Mouse (Mus musculus) layer of hippocampus, postnatal 10 days (tissue): ENCODE measurements around the gene Wnt7a. TPM values are rescaled to one million over a fixed set of nuclear protein-coding genes. Genes with fewer than 3 reads are reported as not detected.

Source experiments
- DNase-seq, 2 experiments: peaks; one replicate each; pipeline ENCODE4 v3.0.0; 2021; ENCODE audit warnings: low spot score in 2 of 2
- total RNA-seq, 2 experiments: library from RNA; stranded (reverse); gene quantifications; 2 replicates each; pipeline ENCODE4 v1.2.3; 2021

Gene Wnt7a
- total RNA-seq, 2 experiments from 2014 or later = 23.5 to 39.2 TPM

DNA sequence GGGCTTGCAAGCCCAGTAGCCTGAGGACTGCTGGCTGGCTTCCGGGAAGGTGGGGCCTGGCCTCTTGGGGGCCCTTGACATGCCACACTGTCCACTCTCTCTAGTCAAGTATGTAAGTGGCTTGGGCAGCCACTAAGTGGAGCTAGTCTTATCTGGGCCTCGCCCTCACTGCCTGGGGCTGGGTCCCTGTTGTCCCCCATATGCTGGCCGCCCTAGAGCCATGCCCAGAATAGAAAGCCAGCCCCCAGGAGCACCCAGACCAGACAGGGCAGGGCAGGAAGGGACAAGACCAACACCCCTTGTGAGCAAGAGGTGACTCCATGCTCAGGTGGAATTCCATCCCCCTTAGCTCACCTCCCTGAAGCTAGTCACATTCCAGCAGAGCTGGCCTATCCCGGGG is 22.0 kb downstream of the Wnt7a start:
- DNase-seq = no peak

DNA sequence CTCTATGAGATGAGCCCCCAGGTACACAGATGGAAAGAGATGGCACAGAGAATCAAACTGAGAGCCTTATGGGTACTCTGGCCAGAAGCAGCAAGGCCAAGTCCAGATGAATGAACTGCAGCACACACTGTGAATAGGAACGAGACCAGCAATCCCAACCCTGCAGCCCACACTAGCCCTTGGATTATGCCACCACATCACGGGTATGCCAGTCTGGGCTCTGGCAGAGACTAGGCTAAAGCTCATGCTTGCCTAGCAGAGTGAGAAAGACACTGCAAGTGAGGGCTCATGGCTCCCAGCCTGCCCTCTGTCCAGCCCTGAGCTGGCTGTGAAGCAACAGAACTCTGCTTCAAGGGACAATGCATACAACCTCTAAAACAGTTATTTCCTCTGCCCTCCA is 26.7 kb downstream of the Wnt7a start:
- DNase-seq = peak in 1 of 2 experiments; percentile 41

- peak in 1 of 2 experiments; percentile 45 for DNase-seq
Measured at GRCm38 (mm10) chr6:91383871-91384270, 27.3 kb downstream of the Wnt7a start.

GRCm38 (mm10) chr6:91383303-91383702 is 27.9 kb downstream of the Wnt7a start:
- no peak for DNase-seq

GRCm38 (mm10) chr6:91379871-91380270 is 31.3 kb downstream of the Wnt7a start:
- DNase-seq = no peak

- peak in 1 of 2 experiments; percentile 43 for DNase-seq
Measured at GRCm38 (mm10) chr6:91379266-91379665, 31.9 kb downstream of the Wnt7a start.

- DNase-seq = no peak
Measured at GRCm38 (mm10) chr6:91372977-91373376, 38.2 kb downstream of the Wnt7a start.

- DNase-seq = no peak
Measured at GRCm38 (mm10) chr6:91372586-91372971, 38.6 kb downstream of the Wnt7a start.

DNA sequence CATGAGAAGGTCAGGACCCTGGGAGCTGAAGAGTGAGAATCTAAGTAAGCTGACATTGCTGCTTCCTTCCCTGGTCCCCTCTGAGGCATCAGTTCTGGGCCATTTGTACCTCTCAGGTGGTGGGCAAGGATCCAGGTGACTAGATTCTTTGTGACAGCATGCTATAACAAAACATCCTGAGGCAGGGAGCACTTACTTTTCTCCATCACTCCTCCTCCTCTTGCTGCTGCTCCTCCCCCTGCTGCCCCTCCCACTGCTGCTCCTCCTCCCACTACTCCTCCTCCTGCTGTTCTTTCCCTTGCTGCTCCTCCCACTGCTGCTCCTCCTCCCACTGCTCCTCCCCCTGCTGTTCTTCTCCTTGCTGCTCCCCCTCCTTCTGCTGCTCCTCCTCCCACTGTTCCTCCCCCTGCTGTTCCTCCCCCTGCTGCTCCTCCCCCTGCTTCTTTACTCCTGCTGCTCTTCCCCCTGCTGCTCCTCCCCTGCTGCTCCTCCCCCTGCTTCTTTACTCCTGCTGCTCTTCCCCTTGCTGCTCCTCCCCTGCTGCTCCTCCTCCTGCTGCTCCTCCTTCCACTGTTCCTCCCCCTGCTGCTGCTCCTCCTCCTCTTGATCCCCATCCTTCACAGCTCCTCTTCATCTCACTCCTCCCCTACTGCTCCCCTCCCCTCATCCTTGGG is 39.1 kb downstream of the Wnt7a start:
- DNase-seq = no peak

DNA sequence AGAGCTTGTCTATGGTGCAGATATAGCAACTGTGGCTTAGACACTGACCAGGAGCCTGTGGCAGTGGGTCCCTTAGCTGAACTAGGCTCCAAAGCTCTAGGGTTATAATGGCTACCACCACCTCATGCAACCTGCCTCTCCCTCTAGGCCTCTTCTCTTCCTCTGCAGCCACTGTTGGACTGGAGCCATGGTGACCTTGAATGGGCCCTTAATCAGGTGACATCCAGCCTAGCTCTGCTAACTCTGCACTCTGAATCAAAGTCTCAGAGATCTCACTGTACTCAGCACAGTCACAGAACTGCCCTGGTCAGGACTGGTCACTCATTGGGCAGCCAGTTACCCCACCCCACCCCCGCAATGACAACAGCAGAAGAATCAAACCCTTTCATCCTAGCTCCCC is 44.4 kb downstream of the Wnt7a start:
- no peak for DNase-seq

DNA sequence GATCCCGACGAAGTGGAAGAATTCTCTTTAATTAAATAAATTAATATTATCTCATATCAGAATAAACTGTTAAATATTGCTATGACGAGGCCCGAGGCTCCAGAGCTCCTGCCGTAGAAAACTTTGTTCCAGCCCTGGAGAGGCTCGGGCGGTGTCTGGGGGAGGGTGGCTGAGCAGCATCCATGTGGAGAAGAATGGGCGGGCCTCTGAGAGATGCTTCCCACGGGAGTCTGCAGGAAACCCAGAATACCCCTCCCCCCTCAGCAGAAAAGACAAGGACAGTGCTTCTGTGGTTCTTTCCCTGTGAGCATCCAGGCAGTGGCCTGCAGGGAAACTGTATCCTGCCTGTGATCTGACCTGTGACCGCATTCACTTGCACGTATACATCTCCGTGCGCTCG is 45.7 kb downstream of the Wnt7a start:
- DNase-seq = no peak

DNA sequence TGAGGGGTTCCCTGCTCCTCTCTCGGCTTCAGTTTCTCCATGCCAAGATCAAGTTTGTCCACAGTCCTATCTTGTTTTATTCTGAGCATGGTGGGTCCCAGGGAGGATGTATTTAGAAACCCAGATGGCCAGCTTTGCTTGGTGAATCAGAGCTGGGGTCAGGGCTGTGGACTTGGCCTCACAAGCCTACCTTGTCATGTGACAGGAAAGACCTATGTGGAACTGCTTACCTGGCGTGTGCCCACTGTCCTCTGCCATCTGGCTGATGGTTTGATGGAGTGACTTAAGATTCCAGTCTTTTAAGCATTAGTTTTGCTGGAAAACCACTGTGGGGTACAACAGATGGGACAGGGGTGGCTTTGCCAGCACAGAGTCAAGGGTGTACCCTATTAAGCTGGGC is 48.4 kb downstream of the Wnt7a start:
- DNase-seq = no peak

DNA sequence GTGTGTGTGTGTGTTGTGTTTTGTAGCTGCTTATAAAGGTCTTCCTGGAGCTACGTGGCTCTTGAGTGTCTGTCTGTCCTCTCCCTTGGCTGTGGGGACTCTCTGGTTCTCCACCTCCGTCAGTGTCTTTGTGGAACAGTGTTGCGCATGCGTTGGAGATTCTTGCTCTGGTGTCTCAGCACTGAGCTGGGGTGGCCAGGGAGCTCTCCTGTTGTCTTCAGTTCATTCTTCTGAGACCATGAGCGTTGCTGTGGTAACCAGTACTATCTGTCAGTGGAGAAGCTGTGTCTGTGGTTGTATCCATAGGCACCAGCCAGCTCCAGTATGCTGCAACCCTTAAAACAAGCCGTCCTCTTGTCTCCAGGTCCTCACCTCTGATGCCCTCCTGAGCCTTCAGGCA is 50.2 kb downstream of the Wnt7a start:
- DNase-seq = no peak

DNA sequence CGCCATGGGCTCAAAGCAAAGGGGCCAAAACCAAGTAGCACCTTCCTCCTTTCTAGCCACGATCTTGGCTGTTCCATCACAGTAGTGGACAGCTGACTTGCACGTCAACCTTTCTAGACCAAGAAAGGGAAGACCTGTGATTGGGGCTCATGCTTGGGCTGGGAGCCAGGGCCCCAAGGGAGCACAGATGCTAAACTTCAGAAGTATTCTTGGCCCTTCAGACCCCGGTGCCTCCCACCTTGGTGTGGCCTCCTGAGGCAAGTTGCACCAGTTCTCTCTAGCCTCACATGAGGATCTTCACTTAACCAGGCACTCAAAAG is 50.8 kb downstream of the Wnt7a start:
- DNase-seq = no peak

DNA sequence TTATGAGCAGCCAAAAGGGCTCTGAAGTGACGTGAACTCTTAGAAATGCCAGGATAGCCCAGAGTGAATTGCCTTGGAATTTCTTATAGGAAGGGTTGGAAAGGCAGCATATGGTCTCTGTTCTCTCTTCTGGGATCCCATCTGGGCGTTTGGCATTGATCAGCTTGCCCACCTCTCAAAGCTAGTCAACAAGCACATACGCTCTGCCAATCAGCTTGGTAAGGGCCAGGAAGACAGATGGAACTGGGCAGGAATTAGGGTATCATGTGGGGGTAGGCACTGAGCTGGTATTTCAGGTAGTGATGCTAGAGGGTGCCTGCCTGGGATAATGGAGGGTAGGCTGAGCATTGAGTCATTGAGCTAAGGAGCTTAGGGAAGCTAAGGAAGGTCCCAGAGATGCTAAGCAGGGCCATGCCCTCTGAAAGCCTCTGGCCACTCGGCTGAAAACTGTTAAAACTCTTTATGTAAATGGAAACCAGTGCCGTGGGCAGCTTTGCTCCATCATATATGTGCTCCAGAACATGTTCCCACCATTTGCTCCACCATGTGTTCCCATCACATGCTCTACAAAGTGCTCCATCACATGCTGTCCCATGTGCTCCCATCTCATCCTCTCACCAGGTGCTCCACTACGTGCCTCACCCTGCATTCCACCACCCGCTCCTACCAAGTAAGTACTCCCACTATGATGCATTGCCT is 51.3 kb downstream of the Wnt7a start:
- DNase-seq = peak in 1 of 2 experiments; percentile 61

GRCm38 (mm10) chr6:91358866-91359656 is 52.1 kb downstream of the Wnt7a start:
- DNase-seq = no peak

DNA sequence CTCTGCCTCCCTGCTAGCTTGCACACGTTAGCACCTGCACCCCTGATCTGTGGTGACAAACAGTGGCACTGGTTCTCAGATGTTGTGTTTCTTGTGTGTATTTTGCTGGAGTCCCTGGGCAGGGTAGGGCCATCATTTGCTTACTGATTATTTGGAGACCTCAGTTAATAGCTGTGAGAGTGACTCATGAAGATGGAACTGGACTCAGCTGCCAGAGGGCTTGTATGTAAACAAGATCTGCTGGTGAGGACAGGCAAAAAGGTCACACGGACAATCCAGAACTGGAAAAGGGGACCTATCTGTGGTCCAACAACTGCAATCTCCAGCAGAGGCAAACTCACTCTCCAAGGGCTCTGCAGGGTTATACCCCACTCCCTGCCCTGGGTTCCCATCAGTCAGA is 52.8 kb downstream of the Wnt7a start:
- no peak for DNase-seq

GRCm38 (mm10) chr6:91357238-91357876 is 53.8 kb downstream of the Wnt7a start:
- no peak for DNase-seq

- DNase-seq = no peak
Measured at GRCm38 (mm10) chr6:91349620-91350019, 61.5 kb downstream of the Wnt7a start.

GRCm38 (mm10) chr6:91347721-91348120 is 63.4 kb downstream of the Wnt7a start:
- DNase-seq = peak in 1 of 2 experiments; percentile 56

- peak; percentile 48 to 56 for DNase-seq
Measured at GRCm38 (mm10) chr6:91346906-91347156, 64.3 kb downstream of the Wnt7a start.
